Mouse (Mus musculus) intestine, postnatal 0 days (tissue): ENCODE data around the gene Tmem214. TPM values are rescaled to one million over a fixed set of nuclear protein-coding genes. Genes with fewer than 3 reads are reported as not detected.
A peak's percentile ranks its signal among the peaks of the same experiment; 100 is the strongest.
"Not testable (repeated sequence)": the region's sequence is repeated elsewhere in the genome, so short reads cannot be mapped to it uniquely, and the experiment has no call there.

Experiments
- ATAC-seq: fragments of 200-750 bp; cut with Nextera tagmentation; 2 replicates; pipeline ENCODE4 v1.8.0; 2017; ENCODE audit warnings: mild to moderate bottlenecking, moderate TSS enrichment, moderate library complexity
- H3K27ac ChIP-seq: fragments of 300-500 bp; sonication (generic); 2 replicates; pipeline ENCODE4 v1.5.1; 2014; ENCODE audit warnings: mild to moderate bottlenecking, low read depth, low read length, moderate library complexity
- H3K27me3 ChIP-seq: fragments of 300-500 bp; sonication (generic); replicated peaks from 2 replicates; pipeline ENCODE4 v1.6.1; 2014; ENCODE audit warnings: low read length, mixed read lengths; ENCODE audit not compliant: control insufficient read depth, insufficient read depth
- H3K36me3 ChIP-seq: fragments of 300-500 bp; sonication (generic); 2 replicates; pipeline ENCODE4 v1.6.1; 2014; ENCODE audit warnings: mild to moderate bottlenecking, moderate library complexity; ENCODE audit not compliant: control insufficient read depth, insufficient read depth
- H3K4me1 ChIP-seq: fragments of 300-500 bp; sonication (generic); replicated peaks from 2 replicates; pipeline ENCODE4 v1.6.1; 2014; ENCODE audit warnings: antibody characterized with exemption, low read length, mixed read lengths; ENCODE audit not compliant: control insufficient read depth, insufficient read depth
- H3K4me2 ChIP-seq: fragments of 300-500 bp; sonication (generic); replicated peaks from 2 replicates; pipeline ENCODE4 v1.6.1; 2014; ENCODE audit warnings: low read depth, mild to moderate bottlenecking, moderate library complexity
- H3K4me3 ChIP-seq: fragments of 300-500 bp; sonication (generic); 2 replicates; pipeline ENCODE4 v1.5.1; 2014; ENCODE audit warnings: low read depth, low read length
- H3K9ac ChIP-seq: fragments of 300-500 bp; sonication (generic); 2 replicates; pipeline ENCODE4 v1.6.1; 2014; ENCODE audit warnings: mild to moderate bottlenecking, low read depth, low read length
- H3K9me3 ChIP-seq: fragments of 300-500 bp; sonication (generic); 2 replicates; pipeline ENCODE4 v1.6.1; 2016; ENCODE audit warnings: mixed run types; ENCODE audit not compliant: control insufficient read depth
- CTCF ChIP-seq: sonication (generic); IDR thresholded peaks from 2 replicates; pipeline ENCODE4 v1.5.1; 2016; ENCODE audit warnings: low read depth, mild to moderate bottlenecking, control low read depth, antibody characterized with exemption, moderate library complexity
- WGBS: fragments of 180-500 bp; shearing (Covaris S2); extraction: QIAGEN DNeasy Blood & Tissue Kit; methylation state at CpG from one replicate; pipeline ENCODE4 v1.1.7; 2014; 5-methylcytosine and 5-hydroxymethylcytosine counted together
- polyA plus RNA-seq: library from polyadenylated mRNA; unstranded; fragments of >200 nt; fragmentation: Nextera tagmentation; extraction: Ambion mirVana; gene quantifications from 2 replicates; pipeline ENCODE4 v1.2.1, GENCODE M21; 2015

Tmem214 gene
- polyA plus RNA-seq, 1 experiment from 2014 or later, result 46.1 TPM

- Histone ChIP-seq H3K27me3 (no peaks in the 10 kb centered on the region), H3K4me2 (peak overlapping the region; percentile 64), H3K9ac (peak overlapping the region; percentile 96), H3K36me3 (peaks cover 35% of the 10 kb centered on the region), H3K4me1 (no peaks in the 10 kb centered on the region), H3K9me3 (no peaks in the 10 kb centered on the region), H3K27ac (0 out of 2 replicates have a peak overlapping the region, but pooled peaks have one; percentile 37), H3K4me3 (peak overlapping the region; percentile 93)
- no peak for TF ChIP-seq CTCF
- under 1% methylated on average over 63 of the region's 63 CpGs for WGBS
- peak; percentile 91 for ATAC-seq
Measured at GRCm38 (mm10) chr5:30869405-30870130, 1.8 kb downstream of the Tmem214 start.

- 14% methylated on average over 2 of the region's 2 CpGs for WGBS
- Histone ChIP-seq H3K4me1 (no peaks in the 10 kb centered on the region), H3K27ac (no peak overlapping the region), H3K4me2 (peak overlapping the region; percentile 64), H3K9me3 (no peaks in the 10 kb centered on the region), H3K27me3 (no peaks in the 10 kb centered on the region), H3K36me3 (peaks cover 39% of the 10 kb centered on the region), H3K9ac (peak overlapping the region; percentile 96), H3K4me3 (peak overlapping the region; percentile 93)
- ATAC-seq, result no peak
- no peak for TF ChIP-seq CTCF
Measured at GRCm38 (mm10) chr5:30870131-30870406, 2.3 kb downstream of the Tmem214 start.

- Histone ChIP-seq H3K27ac (no peak overlapping the region), H3K36me3 (peaks cover 64% of the 10 kb centered on the region), H3K9ac (no peak overlapping the region), H3K4me1 (no peaks in the 10 kb centered on the region), H3K9me3 (no peaks in the 10 kb centered on the region), H3K4me3 (no peak overlapping the region), H3K4me2 (no peak overlapping the region), H3K27me3 (no peaks in the 10 kb centered on the region)
- ATAC-seq, result no peak
- 92% methylated on average over 9 of the region's 9 CpGs for WGBS
- no peak for TF ChIP-seq CTCF
Measured at GRCm38 (mm10) chr5:30872574-30872973, 4.8 kb downstream of the Tmem214 start.

- TF ChIP-seq CTCF, result no peak
- no peaks in the 10 kb centered on the region for H3K27me3 ChIP-seq
- H3K4me1 ChIP-seq, result no peaks in the 10 kb centered on the region
- no peak overlapping the region for H3K9ac ChIP-seq
- no peak overlapping the region for H3K4me3 ChIP-seq
- H3K27ac ChIP-seq, result no peak overlapping the region
- ATAC-seq, result no peak
- 90% methylated on average over 7 of the region's 7 CpGs for WGBS
- H3K9me3 ChIP-seq, result no peaks in the 10 kb centered on the region
- H3K4me2 ChIP-seq, result no peak overlapping the region
- peaks cover 70% of the 10 kb centered on the region for H3K36me3 ChIP-seq
Measured at GRCm38 (mm10) chr5:30874365-30874764, 6.6 kb downstream of the Tmem214 start.

GRCm38 (mm10) chr5:30878616-30879015 is 10.8 kb downstream of the Tmem214 start:
- no peak overlapping the region for H3K27ac ChIP-seq
- TF ChIP-seq CTCF, result no peak
- H3K4me2 ChIP-seq, result no peak overlapping the region
- H3K4me1 ChIP-seq, result no peaks in the 10 kb centered on the region
- WGBS, result 45% methylated on average over 6 of the region's 6 CpGs
- peaks cover 45% of the 10 kb centered on the region for H3K36me3 ChIP-seq
- H3K9me3 ChIP-seq, result no peaks in the 10 kb centered on the region
- H3K9ac ChIP-seq, result no peak overlapping the region
- no peaks in the 10 kb centered on the region for H3K27me3 ChIP-seq
- no peak overlapping the region for H3K4me3 ChIP-seq
- no peak for ATAC-seq

GRCm38 (mm10) chr5:30879347-30879943 is 11.6 kb downstream of the Tmem214 start:
- Histone ChIP-seq H3K4me2 (no peak overlapping the region), H3K4me1 (no peaks in the 10 kb centered on the region), H3K36me3 (peaks cover 37% of the 10 kb centered on the region), H3K9ac (no peak overlapping the region), H3K4me3 (no peak overlapping the region), H3K27ac (no peak overlapping the region), H3K9me3 (no peaks in the 10 kb centered on the region), H3K27me3 (no peaks in the 10 kb centered on the region)
- TF ChIP-seq CTCF, result peak; percentile 44
- no peak for ATAC-seq
- WGBS, result 71% methylated on average over 5 of the region's 5 CpGs

- not testable (repeated sequence) for H3K9me3 ChIP-seq, H3K4me2 ChIP-seq, H3K4me1 ChIP-seq, H3K27ac ChIP-seq, H3K9ac ChIP-seq, ATAC-seq, H3K4me3 ChIP-seq, H3K27me3 ChIP-seq
- WGBS, result 90% methylated on average over 4 of the region's 4 CpGs
- H3K36me3 ChIP-seq, result peaks cover 13% of the 10 kb centered on the region
Measured at GRCm38 (mm10) chr5:30881839-30882238, 14.0 kb downstream of the Tmem214 start.
